Mouse (Mus musculus) heart, embryonic 13.5 days (tissue): ENCODE data around the gene Fggy. TPM values are rescaled to one million over a fixed set of nuclear protein-coding genes. Genes with fewer than 3 reads are reported as not detected.
A peak's percentile ranks its signal among the peaks of the same experiment; 100 is the strongest.

ENCODE experiments used
- ATAC-seq: fragments of 200-750 bp; cut with Nextera tagmentation; 2 replicates; pipeline ENCODE4 v1.8.0; 2017; ENCODE audit warnings: moderate TSS enrichment; ENCODE audit not compliant: insufficient number of reproducible peaks, low FRiP score, low TSS enrichment; ENCODE audit errors: extremely low read depth
- H3K27ac ChIP-seq: fragments of 300-500 bp; sonication (generic); replicated peaks from 2 replicates; pipeline ENCODE4 v1.5.1; 2015; ENCODE audit warnings: moderate library complexity, mild to moderate bottlenecking, inconsistent platforms
- H3K27me3 ChIP-seq: fragments of 300-500 bp; sonication (generic); replicated peaks from 2 replicates; pipeline ENCODE4 v1.6.1; 2015; ENCODE audit warnings: mild to moderate bottlenecking, inconsistent platforms
- H3K36me3 ChIP-seq: fragments of 300-500 bp; sonication (generic); 2 replicates; pipeline ENCODE4 v1.6.1; 2015; ENCODE audit warnings: mild to moderate bottlenecking, inconsistent platforms
- H3K4me1 ChIP-seq: fragments of 300-500 bp; sonication (generic); 2 replicates; pipeline ENCODE4 v1.6.1; 2015; ENCODE audit warnings: inconsistent platforms
- H3K4me2 ChIP-seq: fragments of 300-500 bp; sonication (generic); 2 replicates; pipeline ENCODE4 v1.6.1; 2015; ENCODE audit warnings: inconsistent platforms, mild to moderate bottlenecking, moderate library complexity
- H3K4me3 ChIP-seq: fragments of 300-500 bp; sonication (generic); 2 replicates; pipeline ENCODE4 v1.5.1; 2015; ENCODE audit warnings: moderate library complexity, mild to moderate bottlenecking, inconsistent platforms
- H3K9ac ChIP-seq: fragments of 300-500 bp; sonication (generic); 2 replicates; pipeline ENCODE4 v1.6.1; 2015; ENCODE audit warnings: inconsistent platforms, mild to moderate bottlenecking, moderate library complexity
- H3K9me3 ChIP-seq: fragments of 300-500 bp; sonication (generic); 2 replicates; pipeline ENCODE4 v1.6.1; 2016; ENCODE audit warnings: inconsistent platforms
- WGBS: fragments of 180-500 bp; shearing (Covaris S2); methylation state at CpG from one replicate; pipeline ENCODE4 v1.1.7; 2015; ENCODE audit warnings: mixed read lengths; 5-methylcytosine and 5-hydroxymethylcytosine counted together
- polyA plus RNA-seq: library from polyadenylated mRNA; unstranded; fragments of >200 nt; fragmentation: Nextera tagmentation; extraction: Ambion mirVana; gene quantifications from 2 replicates; pipeline ENCODE4 v1.2.1, GENCODE M21; 2015

Gene Fggy
- polyA plus RNA-seq, 1 experiment from 2014 or later, result 4.2 TPM

- Histone ChIP-seq H3K27ac (no peak overlapping the region), H3K9me3 (no peaks in the 10 kb centered on the region), H3K4me3 (no peak overlapping the region), H3K27me3 (no peaks in the 10 kb centered on the region), H3K4me1 (0 out of 2 replicates have a peak, but pooled peaks cover 2% of the 10 kb centered on the region), H3K4me2 (no peak overlapping the region), H3K36me3 (no peaks in the 10 kb centered on the region), H3K9ac (no peak overlapping the region)
- 65% methylated on average over 1 of the region's 1 CpGs for WGBS
- no peak for ATAC-seq
These were observed 371.5 kb downstream of the Fggy start for GRCm38 (mm10) chr4:95928846-95929245.

DNA sequence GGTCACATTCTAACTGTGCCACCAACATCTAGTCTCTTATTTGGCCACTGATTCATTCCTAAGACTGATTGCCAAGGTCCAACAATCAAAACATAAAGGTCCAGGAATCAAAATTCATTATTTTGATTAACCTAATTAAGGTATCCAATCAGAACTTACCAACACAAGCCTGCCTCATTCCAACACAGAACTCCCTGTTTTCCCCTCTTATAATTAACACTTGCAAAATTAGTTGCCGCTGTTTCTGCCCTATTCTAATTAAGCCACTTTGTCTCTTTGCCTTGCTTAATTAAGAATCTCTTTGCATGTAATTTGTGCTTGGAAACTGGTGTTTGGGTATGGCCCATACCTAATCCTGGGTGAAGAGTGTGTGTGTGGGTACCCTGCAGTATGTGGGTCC lies 372.6 kb downstream of the Fggy start:
- Histone ChIP-seq H3K4me2 (no peak overlapping the region), H3K27ac (no peak overlapping the region), H3K9ac (no peak overlapping the region), H3K4me1 (no peaks in the 10 kb centered on the region), H3K36me3 (no peaks in the 10 kb centered on the region), H3K27me3 (no peaks in the 10 kb centered on the region), H3K9me3 (no peaks in the 10 kb centered on the region), H3K4me3 (no peak overlapping the region)
- ATAC-seq, result no peak
- WGBS, result 73% methylated on average over 1 of the region's 1 CpGs

- no peak overlapping the region for H3K27ac ChIP-seq
- H3K9ac ChIP-seq, result no peak overlapping the region
- no peak for ATAC-seq
- H3K4me1 ChIP-seq, result no peaks in the 10 kb centered on the region
- H3K9me3 ChIP-seq, result no peaks in the 10 kb centered on the region
- WGBS, result 50% methylated on average over 2 of the region's 2 CpGs
- H3K4me2 ChIP-seq, result no peak overlapping the region
- H3K4me3 ChIP-seq, result no peak overlapping the region
- no peaks in the 10 kb centered on the region for H3K27me3 ChIP-seq
- no peaks in the 10 kb centered on the region for H3K36me3 ChIP-seq
These were observed 374.0 kb downstream of the Fggy start for GRCm38 (mm10) chr4:95931331-95931730.

GRCm38 (mm10) chr4:95933801-95934356 lies 376.6 kb downstream of the Fggy start:
- H3K4me3 ChIP-seq, result no peak overlapping the region
- no peaks in the 10 kb centered on the region for H3K9me3 ChIP-seq
- H3K9ac ChIP-seq, result no peak overlapping the region
- H3K4me1 ChIP-seq, result no peaks in the 10 kb centered on the region
- H3K27me3 ChIP-seq, result no peaks in the 10 kb centered on the region
- H3K27ac ChIP-seq, result no peak overlapping the region
- H3K4me2 ChIP-seq, result no peak overlapping the region
- no peak for ATAC-seq
- 77% methylated on average over 9 of the region's 9 CpGs for WGBS
- no peaks in the 10 kb centered on the region for H3K36me3 ChIP-seq

GRCm38 (mm10) chr4:95934384-95935035 lies 377.2 kb downstream of the Fggy start:
- Histone ChIP-seq H3K4me2 (no peak overlapping the region), H3K9ac (no peak overlapping the region), H3K4me3 (no peak overlapping the region), H3K27me3 (no peaks in the 10 kb centered on the region), H3K36me3 (no peaks in the 10 kb centered on the region), H3K9me3 (no peaks in the 10 kb centered on the region), H3K4me1 (no peaks in the 10 kb centered on the region), H3K27ac (no peak overlapping the region)
- no peak for ATAC-seq
- WGBS, result 88% methylated on average over 4 of the region's 4 CpGs

DNA sequence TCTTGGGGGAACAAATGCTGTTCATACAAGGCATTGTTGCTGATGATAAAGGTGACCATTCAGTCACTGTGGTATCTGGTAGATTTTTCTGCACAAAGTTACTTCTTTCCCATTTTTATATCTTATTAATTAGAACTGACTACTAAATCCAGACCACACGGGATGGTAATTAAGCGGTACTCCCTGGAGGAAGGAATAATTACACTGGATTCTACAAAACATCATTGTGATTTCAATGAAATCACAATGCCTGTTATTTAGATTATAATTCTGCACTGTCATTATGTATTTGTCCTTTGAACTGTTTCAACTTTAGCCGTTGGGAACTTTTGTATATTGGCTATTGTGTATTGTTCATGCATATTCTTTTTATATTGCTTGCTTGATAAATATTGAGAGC lies 381.4 kb downstream of the Fggy start:
- Histone ChIP-seq H3K36me3 (no peaks in the 10 kb centered on the region), H3K4me2 (no peak overlapping the region), H3K9ac (no peak overlapping the region), H3K27me3 (no peaks in the 10 kb centered on the region), H3K9me3 (no peaks in the 10 kb centered on the region), H3K4me3 (no peak overlapping the region), H3K4me1 (no peaks in the 10 kb centered on the region), H3K27ac (no peak overlapping the region)
- ATAC-seq, result no peak
- 69% methylated on average over 3 of the region's 3 CpGs for WGBS

- no peak overlapping the region for H3K9ac ChIP-seq
- 64% methylated on average over 1 of the region's 1 CpGs for WGBS
- no peak overlapping the region for H3K4me3 ChIP-seq
- H3K9me3 ChIP-seq, result no peaks in the 10 kb centered on the region; the same call in 1 of the 2 replicates
- no peaks in the 10 kb centered on the region for H3K36me3 ChIP-seq
- ATAC-seq, result no peak
- H3K4me2 ChIP-seq, result no peak overlapping the region
- H3K27ac ChIP-seq, result no peak overlapping the region
- H3K4me1 ChIP-seq, result no peaks in the 10 kb centered on the region
- no peaks in the 10 kb centered on the region for H3K27me3 ChIP-seq
These were observed 390.6 kb downstream of the Fggy start for GRCm38 (mm10) chr4:95947896-95948295.

- H3K27me3 ChIP-seq, result no peaks in the 10 kb centered on the region
- H3K4me1 ChIP-seq, result no peaks in the 10 kb centered on the region; the same call in 1 of the 2 replicates
- no peak overlapping the region for H3K4me3 ChIP-seq
- peaks cover 3% of the 10 kb centered on the region; the same call in 1 of the 2 replicates for H3K9me3 ChIP-seq
- H3K9ac ChIP-seq, result no peak overlapping the region
- H3K4me2 ChIP-seq, result no peak overlapping the region
- H3K36me3 ChIP-seq, result no peaks in the 10 kb centered on the region
- no peak for ATAC-seq
- H3K27ac ChIP-seq, result no peak overlapping the region
These were observed 396.0 kb downstream of the Fggy start for GRCm38 (mm10) chr4:95953328-95953727.

DNA sequence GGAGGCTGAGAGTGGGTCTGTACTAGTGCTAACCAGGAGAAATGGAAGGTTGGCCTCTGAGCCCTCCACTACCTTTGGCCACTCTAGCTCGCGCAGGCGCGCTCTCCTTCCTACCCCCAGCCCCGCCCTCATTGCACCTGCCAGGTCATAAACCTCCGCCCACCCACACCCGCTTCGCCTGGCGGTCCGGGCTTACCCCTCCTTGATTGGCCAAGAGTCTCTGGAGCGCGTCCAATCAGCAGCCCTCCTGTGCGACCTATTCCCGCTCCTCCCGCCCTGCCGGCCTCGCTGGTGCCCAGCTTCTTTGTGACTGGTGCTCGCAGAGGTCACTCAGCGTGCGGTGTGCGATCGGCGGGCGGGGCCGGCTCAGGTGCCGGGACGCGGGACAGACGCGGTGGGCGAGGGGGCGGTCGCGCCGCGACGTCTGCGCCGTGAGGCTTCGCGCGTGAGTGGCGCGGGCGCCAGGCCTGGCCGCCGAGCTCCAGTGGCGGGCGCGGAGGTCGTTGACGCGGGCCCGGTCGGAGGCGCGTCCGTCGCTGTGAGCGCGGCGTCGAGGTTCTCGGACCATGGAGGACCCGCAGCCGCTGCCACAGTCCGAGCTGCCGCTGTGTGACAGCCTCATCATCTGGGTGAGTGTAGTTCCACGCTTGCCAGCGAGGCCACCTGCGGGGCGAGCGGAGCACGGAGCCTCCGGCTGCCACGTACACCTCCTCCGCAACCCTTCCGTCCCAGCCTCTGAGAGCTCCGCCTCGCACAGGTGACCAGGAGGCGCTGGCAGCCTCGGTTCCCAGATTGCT lies 409.8 kb downstream of the Fggy start, which contains the start of gene Hook1:
Gene Hook1, plus strand, starts transcription at position 313 of the 797 bp plus-strand sequence.
- Histone ChIP-seq H3K27ac (peak within 1 kb of the TSS; percentile 48), H3K9me3 (no peaks in the 10 kb centered on the region), H3K9ac (peak within 1 kb of the TSS; percentile 85), H3K4me2 (peak within 1 kb of the TSS; percentile 85), H3K27me3 (no peaks in the 10 kb centered on the region), H3K36me3 (no peaks in the 10 kb centered on the region), H3K4me1 (peaks cover 4% of the 10 kb centered on the region), H3K4me3 (peak within 1 kb of the TSS; percentile 65)
- peak; percentile 97 for ATAC-seq
- WGBS, result under 1% methylated on average over 82 of the region's 82 CpGs
